Mouse (Mus musculus): ENCODE measurements around the gene Rpl19.

DNA sequence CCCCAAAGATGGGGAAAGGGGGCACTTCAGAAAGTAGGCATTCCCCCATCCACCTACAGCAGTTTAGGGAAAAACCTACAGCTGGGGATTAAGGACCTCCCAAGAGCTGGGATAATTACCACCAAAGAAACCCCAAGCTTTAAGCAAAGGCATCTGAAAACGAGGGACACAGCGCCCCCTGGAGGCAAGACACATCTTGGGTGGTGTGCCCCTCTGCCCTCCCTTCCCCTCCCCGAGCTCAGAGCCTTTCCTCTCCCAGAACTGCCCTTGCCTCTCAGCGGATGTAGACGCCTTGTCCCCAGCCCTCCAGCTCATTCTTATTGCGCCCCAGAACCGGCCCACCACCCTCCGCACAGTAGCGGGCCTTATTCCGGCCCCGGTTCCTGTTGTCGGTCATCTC is 23.9 kb upstream of the Rpl19 start:
- no peak for TF ChIP-seq POLR2A (IDR thresholded peaks at IDR 0.05; ENCODE audit: extremely low read depth, insufficient read depth, low read length)
- TF ChIP-seq CTCF (IDR thresholded peaks at IDR 0.05; ENCODE audit: extremely low read depth, insufficient read depth, low read length) = peak; percentile 67
